Mouse (Mus musculus): Measurements from ENCODE around the gene Mphosph9. TPM values are rescaled to one million over a fixed set of nuclear protein-coding genes. Genes with fewer than 3 reads are reported as not detected.

Gene Mphosph9
- total RNA-seq, 2 experiments from 2014 or later = 2.7 to 3.4 TPM

DNA sequence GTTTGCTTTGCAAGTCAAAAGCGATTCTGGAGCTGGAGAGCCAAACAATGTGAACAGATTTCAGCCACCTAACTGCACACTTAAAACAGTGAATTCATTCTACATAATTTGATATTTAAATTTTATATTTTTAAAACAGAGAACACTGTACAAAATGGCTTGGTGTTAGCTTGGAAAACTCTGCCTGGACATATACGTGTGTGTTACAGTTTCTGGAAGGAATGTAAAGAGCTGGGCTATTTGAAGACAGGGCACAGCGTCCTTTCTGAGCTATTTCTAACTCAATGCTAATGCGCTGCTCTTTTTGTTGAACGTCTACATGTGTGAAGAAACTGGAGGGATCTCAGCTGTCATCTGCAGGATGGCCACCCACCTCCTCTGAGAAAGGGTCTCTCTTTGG is 33.8 kb downstream of the Mphosph9 start:
- DNase-seq = no peak
- TF ChIP-seq CTCF (IDR thresholded peaks at IDR 0.05) = no peak
- Histone ChIP-seq H3K27ac (no peak overlapping the region), H3K4me3 (no peak overlapping the region)
- intact Hi-C loops (cut with DNase I) = no loop called here

DNA sequence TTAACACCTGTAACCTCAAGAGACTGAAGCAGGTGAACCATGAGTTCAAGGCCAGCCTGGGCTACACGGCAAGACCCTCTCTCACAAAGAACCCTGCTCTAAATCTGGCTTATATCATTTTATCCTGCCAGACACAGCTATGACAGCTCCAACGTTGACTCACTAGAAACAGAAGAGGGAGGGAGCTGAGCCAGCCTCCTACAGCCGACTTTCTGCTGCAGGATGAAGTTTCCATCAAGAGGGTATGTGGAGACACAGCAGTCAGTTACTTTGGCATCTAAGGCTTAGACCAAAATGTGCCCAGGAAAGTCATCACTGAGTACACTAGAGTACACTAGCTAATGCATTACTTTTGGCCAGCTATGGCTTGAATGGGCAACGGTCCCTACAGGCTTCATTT is 37.6 kb downstream of the Mphosph9 start:
- no peak for DNase-seq
- Histone ChIP-seq H3K27ac (no peak overlapping the region), H3K4me3 (no peak overlapping the region)
- no peak for TF ChIP-seq CTCF (IDR thresholded peaks at IDR 0.05)
- intact Hi-C loops (cut with DNase I) = no loop called here

DNA sequence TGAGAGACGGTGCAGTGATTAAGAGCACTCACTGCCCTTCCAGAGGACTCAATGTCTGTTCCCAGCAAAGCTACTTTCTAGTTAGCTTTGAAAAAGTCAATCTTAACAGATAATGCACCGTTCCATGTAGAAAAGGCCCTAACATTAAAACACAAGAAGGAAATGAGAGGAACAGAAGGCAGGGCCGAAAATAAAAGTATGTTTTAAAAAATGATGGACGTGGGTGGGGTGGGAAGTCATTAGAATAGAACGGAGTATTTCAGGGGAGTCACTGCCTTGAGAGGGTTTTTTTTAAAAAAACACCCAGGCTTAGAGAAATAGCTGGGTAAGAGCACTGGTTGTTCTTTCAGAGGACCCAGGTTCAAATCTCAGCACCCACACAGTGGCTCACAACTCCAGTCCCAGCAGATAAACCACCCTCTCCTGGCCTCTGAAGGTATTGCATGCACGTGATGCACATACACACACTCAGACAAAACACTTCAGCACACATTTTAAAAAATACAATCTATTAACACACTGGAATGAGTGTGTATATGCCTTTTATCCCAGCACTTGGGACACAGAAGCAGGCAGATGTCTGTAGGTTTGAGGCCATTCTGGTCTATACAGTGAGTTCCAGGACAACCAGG is 40.0 kb downstream of the Mphosph9 start:
- Histone ChIP-seq H3K4me3 (no peak overlapping the region), H3K27ac (no peak overlapping the region)
- intact Hi-C loops (cut with DNase I) = no loop called here
- no peak for TF ChIP-seq CTCF (IDR thresholded peaks at IDR 0.05)
- DNase-seq = no peak

DNA sequence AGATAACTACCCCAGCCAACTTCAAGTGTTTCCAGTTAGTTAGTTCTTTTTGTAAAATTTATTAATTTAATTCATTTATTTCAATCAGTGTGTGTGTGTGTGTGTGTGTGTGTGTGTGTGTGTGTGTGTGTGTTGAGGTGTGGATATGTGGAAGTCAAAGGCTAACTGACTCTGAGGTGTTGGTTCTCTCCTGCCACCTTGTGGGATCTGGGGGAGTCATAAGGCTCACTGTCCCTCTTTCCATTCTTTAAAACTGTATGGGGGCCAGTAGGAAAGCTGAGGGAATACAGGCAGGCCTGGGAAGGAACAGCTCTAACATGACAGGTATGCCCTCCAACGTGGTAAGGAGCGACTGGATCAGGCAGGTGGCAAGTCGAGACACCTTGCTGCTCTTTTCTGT is 43.4 kb downstream of the Mphosph9 start:
- Histone ChIP-seq H3K27ac (no peak overlapping the region), H3K4me3 (no peak overlapping the region)
- TF ChIP-seq CTCF (IDR thresholded peaks at IDR 0.05) = peak; percentile 43
- intact Hi-C loops (cut with DNase I) = no loop called here
- no peak for DNase-seq

DNA sequence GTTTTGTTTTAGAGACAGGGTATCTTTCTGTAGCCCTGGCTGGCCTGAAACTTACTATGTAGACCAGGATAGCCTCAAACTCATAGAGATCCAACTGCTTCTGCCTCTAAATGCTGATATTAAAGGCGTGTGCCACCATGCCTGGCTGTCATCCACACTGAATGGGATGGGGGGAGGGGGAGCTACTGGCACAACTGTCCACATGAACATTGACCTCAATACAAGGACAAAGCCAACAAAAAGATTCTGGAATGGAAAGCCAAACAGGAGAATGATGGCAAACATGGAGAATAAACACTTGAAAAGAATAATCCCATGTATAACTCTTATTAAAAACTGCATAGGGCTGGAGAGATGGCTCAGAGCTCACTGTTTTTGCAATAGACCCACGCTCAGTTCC is 44.9 kb downstream of the Mphosph9 start:
- DNase-seq = no peak
- Histone ChIP-seq H3K27ac (no peak overlapping the region), H3K4me3 (no peak overlapping the region)
- no peak for TF ChIP-seq CTCF (IDR thresholded peaks at IDR 0.05)
- intact Hi-C loops (cut with DNase I) = no loop called here

DNA sequence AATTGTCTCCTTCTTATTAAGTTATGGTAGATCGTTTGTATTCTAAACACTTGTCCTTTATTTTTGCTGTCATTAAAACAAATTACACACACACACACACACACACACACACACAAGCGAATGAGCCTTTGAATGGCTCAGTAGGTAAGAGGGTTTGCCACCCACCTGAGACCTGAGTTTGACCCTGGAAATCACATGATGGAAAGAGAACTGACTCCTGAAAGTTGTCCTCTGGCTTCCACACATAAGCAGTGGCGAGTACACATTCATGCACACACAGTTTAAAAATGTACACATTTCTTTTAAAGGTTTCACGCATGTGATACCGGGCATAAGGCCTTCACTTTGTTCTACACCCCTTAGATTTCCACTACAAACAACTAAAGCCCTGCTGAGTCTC is 57.5 kb downstream of the Mphosph9 start:
- H3K27ac ChIP-seq = no peak overlapping the region
- no peak for TF ChIP-seq CTCF (IDR thresholded peaks at IDR 0.05)
- DNase-seq = no peak
- intact Hi-C loops (cut with DNase I) = no loop called here
- no peak overlapping the region for H3K4me3 ChIP-seq

DNA sequence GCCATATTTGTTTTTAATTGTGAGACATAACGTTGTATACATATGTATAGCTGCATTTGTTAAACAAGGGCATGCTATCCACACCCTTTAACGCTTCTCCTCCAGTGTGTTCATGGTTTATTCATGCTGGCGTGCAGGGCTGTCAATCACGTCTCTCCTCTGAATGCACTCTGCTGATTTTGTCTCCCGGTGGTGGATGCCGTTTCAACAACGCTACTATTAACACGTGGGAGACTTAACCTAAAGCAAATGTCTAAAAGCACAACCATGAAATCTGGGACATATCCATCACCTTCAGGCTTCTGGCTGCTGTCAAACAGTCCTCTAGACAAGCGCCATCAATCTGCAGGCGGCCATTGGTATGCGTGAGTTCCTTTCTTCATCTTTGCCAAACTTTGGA is 58.1 kb downstream of the Mphosph9 start:
- DNase-seq = no peak
- Histone ChIP-seq H3K4me3 (no peak overlapping the region), H3K27ac (no peak overlapping the region)
- intact Hi-C loops (cut with DNase I) = no loop called here
- TF ChIP-seq CTCF (IDR thresholded peaks at IDR 0.05) = no peak

DNA sequence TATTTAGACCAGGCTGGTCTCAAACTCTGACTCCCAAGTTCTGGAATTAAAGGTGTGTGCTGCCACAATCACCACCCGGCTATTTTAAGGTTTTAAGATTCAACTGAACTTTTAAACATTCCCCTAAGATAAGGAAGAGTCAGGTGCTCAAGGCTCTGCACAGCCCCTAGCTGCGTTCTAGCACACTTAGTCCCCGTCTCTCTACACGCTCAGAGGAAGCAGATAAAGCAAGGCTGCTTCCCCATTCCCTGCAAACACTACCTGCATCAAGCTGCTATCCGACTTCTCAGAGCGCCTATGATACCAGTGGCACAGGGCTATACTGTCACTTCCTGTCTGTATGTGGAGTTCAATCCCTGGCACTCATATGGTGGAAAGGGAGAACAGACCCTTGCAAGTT is 60.1 kb downstream of the Mphosph9 start:
- DNase-seq = no peak
- intact Hi-C loops (cut with DNase I) = no loop called here
- H3K27ac ChIP-seq = no peak overlapping the region
- H3K4me3 ChIP-seq = no peak overlapping the region
- TF ChIP-seq CTCF (IDR thresholded peaks at IDR 0.05) = no peak

DNA sequence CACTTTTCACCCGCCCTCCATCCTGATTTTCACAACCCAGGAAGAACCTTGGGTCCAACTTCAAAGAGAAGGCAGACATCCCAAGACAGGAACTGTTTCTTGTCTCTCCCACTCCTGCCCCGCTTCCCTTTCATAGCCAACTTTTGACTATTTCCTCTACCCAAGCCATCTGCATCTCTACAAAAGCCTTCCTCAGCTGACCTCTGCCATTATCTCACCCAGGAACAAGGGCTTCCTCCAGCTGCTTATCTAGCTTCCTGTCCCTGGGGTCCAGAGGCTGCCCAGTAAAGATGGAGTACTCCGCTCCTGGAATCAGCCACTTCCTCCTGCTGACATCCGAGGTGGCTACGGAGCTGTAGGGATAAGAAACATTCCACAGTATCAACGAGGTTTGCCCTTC is 61.0 kb downstream of the Mphosph9 start:
- no peak for TF ChIP-seq CTCF (IDR thresholded peaks at IDR 0.05)
- no peak overlapping the region for H3K4me3 ChIP-seq
- H3K27ac ChIP-seq = no peak overlapping the region
- intact Hi-C loops (cut with DNase I) = no loop called here
- no peak for DNase-seq

DNA sequence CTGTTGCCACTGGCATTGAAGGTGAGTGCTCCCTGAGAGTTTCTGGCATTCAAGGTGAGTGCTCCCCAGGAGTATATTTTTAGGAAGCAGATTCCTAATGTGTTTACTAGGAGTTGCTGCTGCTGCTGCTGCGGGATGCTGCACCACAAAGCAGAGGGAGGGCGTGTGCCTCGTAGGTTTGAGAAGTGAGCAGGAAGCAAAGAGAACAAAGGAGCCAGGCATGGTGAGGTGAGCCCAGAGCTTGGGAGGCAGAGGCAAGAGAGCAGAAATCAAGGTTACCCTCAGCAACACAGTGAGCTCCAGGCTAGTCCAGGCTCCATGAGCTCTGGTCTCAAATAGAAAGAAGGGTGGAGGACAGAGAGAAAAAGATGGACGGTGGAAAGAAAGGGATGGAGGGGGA is 64.5 kb downstream of the Mphosph9 start:
- no peak for DNase-seq
- Histone ChIP-seq H3K4me3 (no peak overlapping the region), H3K27ac (no peak overlapping the region)
- no peak for TF ChIP-seq CTCF (IDR thresholded peaks at IDR 0.05)
- intact Hi-C loops (cut with DNase I) = no loop called here

DNA sequence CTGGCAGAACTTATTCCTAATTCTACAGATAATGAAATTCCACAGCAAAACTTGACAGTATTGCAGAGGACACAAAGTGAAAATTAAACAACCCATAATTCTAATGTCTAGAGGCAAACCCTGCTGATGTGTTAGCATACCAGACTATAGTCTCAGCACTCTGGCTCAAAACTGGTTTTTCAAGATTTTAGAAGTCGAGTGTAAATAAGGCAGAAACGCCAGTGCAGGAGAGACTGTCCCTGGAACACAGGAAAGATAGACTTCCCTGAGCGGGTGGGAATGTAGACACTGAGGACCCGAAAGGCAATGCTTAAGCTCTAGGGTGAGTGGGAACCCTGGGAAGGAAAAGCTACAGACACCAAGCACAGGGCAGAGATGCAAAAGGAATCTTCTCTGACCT is 65.7 kb downstream of the Mphosph9 start:
- TF ChIP-seq CTCF (IDR thresholded peaks at IDR 0.05) = no peak
- no peak for DNase-seq
- intact Hi-C loops (cut with DNase I) = no loop called here
- no peak overlapping the region for H3K27ac ChIP-seq
- no peak overlapping the region for H3K4me3 ChIP-seq

DNA sequence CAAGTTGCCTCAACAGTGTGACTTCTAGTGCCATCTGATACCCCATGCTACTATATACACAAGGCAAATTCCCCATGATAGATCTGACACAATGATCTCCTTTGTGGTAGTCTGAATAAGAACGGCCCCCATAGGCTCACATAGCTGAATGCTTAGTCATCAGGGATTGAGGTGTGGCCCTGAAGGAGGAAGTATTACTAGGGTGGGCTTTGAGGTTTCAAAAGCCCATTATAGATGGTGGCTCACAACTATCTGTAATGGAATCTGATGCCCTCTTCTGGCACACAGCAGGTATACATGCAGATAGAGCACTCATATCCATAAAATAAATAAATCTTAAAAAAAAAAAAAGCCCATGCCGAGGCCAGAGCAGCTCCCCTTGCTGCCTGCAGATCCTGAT is 68.6 kb downstream of the Mphosph9 start:
- Histone ChIP-seq H3K4me3 (no peak overlapping the region), H3K27ac (no peak overlapping the region)
- no peak for DNase-seq
- intact Hi-C loops (cut with DNase I) = no loop called here
- peak; percentile 60 for TF ChIP-seq CTCF (IDR thresholded peaks at IDR 0.05)

DNA sequence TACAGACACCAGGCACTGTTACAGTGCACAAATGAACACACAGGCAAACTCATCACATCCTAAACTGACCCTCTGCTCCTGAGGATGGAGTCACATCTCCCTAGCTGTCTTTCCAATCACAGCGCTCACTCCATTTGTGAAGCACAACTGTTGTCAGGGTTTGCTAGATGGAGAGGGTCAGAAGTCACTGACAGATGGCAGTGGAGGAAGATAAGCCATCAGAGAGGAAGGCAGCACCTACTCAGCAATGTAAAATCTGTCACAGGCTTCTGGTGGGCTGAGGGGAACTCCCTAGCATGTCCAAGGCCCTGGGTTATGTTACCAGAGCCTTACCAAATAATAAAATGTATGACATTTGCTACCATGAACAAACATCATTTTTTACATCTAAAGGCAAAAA is 69.7 kb downstream of the Mphosph9 start:
- no peak for TF ChIP-seq CTCF (IDR thresholded peaks at IDR 0.05)
- intact Hi-C loops (cut with DNase I) = no loop called here
- Histone ChIP-seq H3K27ac (no peak overlapping the region), H3K4me3 (no peak overlapping the region)
- DNase-seq = no peak

DNA sequence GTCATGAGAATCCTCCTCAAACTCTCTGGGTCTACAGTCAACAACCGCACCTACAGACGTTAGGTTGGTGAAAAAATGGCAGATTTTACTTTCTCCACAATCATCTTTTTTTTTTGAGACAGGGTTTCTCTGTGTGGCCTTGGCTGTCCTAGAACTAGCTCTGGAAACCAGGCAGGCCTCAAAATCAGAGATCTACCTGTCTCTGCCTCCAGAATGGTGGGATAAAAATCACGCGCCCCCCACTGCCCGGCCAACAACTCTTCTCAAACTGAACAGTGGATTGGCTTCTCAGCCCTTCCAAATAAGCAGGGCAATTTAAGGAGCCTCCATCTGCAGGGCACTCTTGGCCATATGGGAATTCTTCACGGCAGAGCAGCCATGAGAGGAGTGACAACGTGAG is 72.6 kb downstream of the Mphosph9 start:
- no peak for DNase-seq
- Histone ChIP-seq H3K4me3 (no peak overlapping the region), H3K27ac (no peak overlapping the region)
- no peak for TF ChIP-seq CTCF (IDR thresholded peaks at IDR 0.05)
- intact Hi-C loops (cut with DNase I) = no loop called here

Measured in gastrocnemius, adult 2 months (tissue).